Mouse (Mus musculus) large intestine, adult 2 months (tissue): ENCODE measurements around the gene LTO1. TPM values are rescaled to one million over a fixed set of nuclear protein-coding genes. Genes with fewer than 3 reads are reported as not detected.

Experiments
- DNase-seq: peaks from one replicate; pipeline ENCODE4 v3.0.0-alpha.2; 2012; ENCODE audit warnings: low read depth, low spot score
- WGBS: fragments of 180-500 bp; shearing (Covaris S2); methylation state at CpG from one replicate; pipeline ENCODE4 v1.1.7; 2018; 5-methylcytosine and 5-hydroxymethylcytosine counted together
- polyA plus RNA-seq: library from polyadenylated mRNA; depleted of rRNA; stranded (reverse); fragments of >200 nt; gene quantifications from 2 replicates; pipeline ENCODE4 v1.2.3, GENCODE M21; 2012

Gene LTO1
- polyA plus RNA-seq, 1 experiment, result 20.9 TPM

- 1% methylated on average over 39 of the region's 39 CpGs for WGBS
- no peak for DNase-seq
Measured at GRCm38 (mm10) chr7:144937899-144938517, 23.1 kb downstream of the LTO1 start.

- no peak for DNase-seq
- under 1% methylated on average over 32 of the region's 32 CpGs for WGBS
Measured at GRCm38 (mm10) chr7:144938661-144939343, 23.9 kb downstream of the LTO1 start.

GRCm38 (mm10) chr7:144939344-144940002 is 24.6 kb downstream of the LTO1 start, which contains the start of gene Ccnd1:
Ccnd1 (minus strand) TSS chr7:144939925.
- no peak for DNase-seq
- WGBS, result under 1% methylated on average over 43 of the region's 45 CpGs

- DNase-seq, result no peak
- 1% methylated on average over 22 of the region's 22 CpGs for WGBS
Measured at GRCm38 (mm10) chr7:144940003-144940571, 25.2 kb downstream of the LTO1 start.

- 12% methylated on average over 11 of the region's 11 CpGs for WGBS
- DNase-seq, result no peak
Measured at GRCm38 (mm10) chr7:144940585-144940984, 25.7 kb downstream of the LTO1 start.

- WGBS, result under 1% methylated on average over 39 of the region's 39 CpGs
- peak; percentile 85 for DNase-seq
Measured at GRCm38 (mm10) chr7:144941242-144941831, 26.4 kb downstream of the LTO1 start.

- DNase-seq, result no peak
- under 1% methylated on average over 35 of the region's 35 CpGs for WGBS
Measured at GRCm38 (mm10) chr7:144942071-144942743, 27.3 kb downstream of the LTO1 start.

GRCm38 (mm10) chr7:144942744-144943135 is 27.8 kb downstream of the LTO1 start:
- DNase-seq, result no peak
- WGBS, result 2% methylated on average over 20 of the region's 20 CpGs

- DNase-seq, result no peak
- WGBS, result under 1% methylated on average over 45 of the region's 45 CpGs
Measured at GRCm38 (mm10) chr7:144943254-144943653, 28.4 kb downstream of the LTO1 start.

GRCm38 (mm10) chr7:144958509-144959395 is 43.9 kb downstream of the LTO1 start:
- no peak for DNase-seq
- WGBS, result 59% methylated on average over 12 of the region's 12 CpGs

GRCm38 (mm10) chr7:144963911-144964310 is 49.0 kb downstream of the LTO1 start:
- WGBS, result 27% methylated on average over 1 of the region's 1 CpGs

GRCm38 (mm10) chr7:144964316-144964715 is 49.4 kb downstream of the LTO1 start:
- no peak for DNase-seq
- 30% methylated on average over 4 of the region's 4 CpGs for WGBS

More at GRCm38 (mm10) chr7:144963911-144964310, 49.0 kb downstream of the LTO1 start:
- DNase-seq, result no peak

GRCm38 (mm10) chr7:144965893-144966292 is 51.0 kb downstream of the LTO1 start:
- DNase-seq, result no peak
- 39% methylated on average over 5 of the region's 5 CpGs for WGBS

- WGBS, result 26% methylated on average over 8 of the region's 8 CpGs
- DNase-seq, result no peak
Measured at GRCm38 (mm10) chr7:144970997-144971768, 56.3 kb downstream of the LTO1 start.

GRCm38 (mm10) chr7:144971769-144972168 is 56.9 kb downstream of the LTO1 start:
- no peak for DNase-seq
- WGBS, result 14% methylated on average over 2 of the region's 2 CpGs

- WGBS, result 29% methylated on average over 8 of the region's 8 CpGs
- DNase-seq, result no peak
Measured at GRCm38 (mm10) chr7:144973461-144973860, 58.6 kb downstream of the LTO1 start.

GRCm38 (mm10) chr7:144977121-144977520 is 62.2 kb downstream of the LTO1 start:
- 21% methylated on average over 2 of the region's 2 CpGs for WGBS

GRCm38 (mm10) chr7:144979814-144980213 is 64.9 kb downstream of the LTO1 start:
- no peak for DNase-seq
- 66% methylated on average over 5 of the region's 5 CpGs for WGBS

More at GRCm38 (mm10) chr7:144977121-144977520, 62.2 kb downstream of the LTO1 start:
- DNase-seq, result no peak
